Mouse (Mus musculus): ENCODE data around the gene Gm5483.
"Not testable (repeated sequence)": the region's sequence is repeated elsewhere in the genome, so short reads cannot be mapped to it uniquely, and the experiment has no call there.

DNA sequence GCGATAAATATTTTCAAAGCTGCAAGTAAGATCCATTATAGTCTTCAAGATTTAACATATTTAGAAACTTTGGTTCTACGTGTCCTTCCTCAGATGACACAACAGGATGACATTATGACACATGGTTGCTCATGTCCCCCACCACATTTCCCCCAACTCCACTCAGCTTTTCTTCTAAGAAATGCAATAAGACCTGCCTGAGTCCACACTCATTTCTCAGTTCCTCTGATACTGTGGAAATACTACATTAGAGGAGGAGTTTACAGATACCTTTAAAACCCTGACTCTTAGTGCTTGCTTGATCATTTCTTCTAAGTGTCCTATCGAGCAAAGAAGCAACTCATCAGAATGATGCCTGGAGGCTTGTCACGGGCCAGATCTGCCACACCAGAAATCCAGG lies at the start of gene Gm5483:
- not testable (repeated sequence) for TF ChIP-seq EP300 (IDR thresholded peaks at IDR 0.05; ENCODE audit: insufficient read depth, low read depth, low read length); CTCF (IDR thresholded peaks at IDR 0.05)

Data from heart, adult 2 months (tissue).